Mouse (Mus musculus) myocyte (in vitro differentiated cells): ENCODE measurements around the gene Cplx3.

Experiments
- E2F4 ChIP-seq: IDR thresholded peaks from one replicate; pipeline ENCODE4 v1.6.1; 2011; ENCODE audit warnings: mild to moderate bottlenecking, control low read depth, moderate library complexity; ENCODE audit not compliant: insufficient read depth
- MAX ChIP-seq: IDR thresholded peaks from one replicate; pipeline ENCODE4 v1.6.1; 2011; ENCODE audit warnings: low read depth, mild to moderate bottlenecking, control low read depth
- MYOD1 ChIP-seq, 3 experiments: IDR thresholded peaks; one replicate each; pipeline ENCODE4 v1.6.1; 2011; ENCODE audit warnings: control low read depth in 2 of 3, low read depth in 2 of 3, mild to moderate bottlenecking in 2 of 3, moderate library complexity in 1 of 3; ENCODE audit not compliant: insufficient read length in 2 of 3, control insufficient read depth in 1 of 3
- MYOG ChIP-seq, 3 experiments: IDR thresholded peaks; one replicate each; pipeline ENCODE4 v1.6.1; 2011; ENCODE audit warnings: control low read depth in 2 of 3, low read depth in 2 of 3, mild to moderate bottlenecking in 2 of 3; ENCODE audit not compliant: insufficient read length in 2 of 3, control insufficient read depth in 1 of 3, insufficient read depth in 1 of 3
- POLR2A ChIP-seq: IDR thresholded peaks from one replicate; pipeline ENCODE4 v1.6.1; 2011; ENCODE audit warnings: low read depth, mild to moderate bottlenecking, control low read depth, moderate library complexity; ENCODE audit not compliant: insufficient read length
- POLR2AphosphoS2 ChIP-seq: IDR thresholded peaks from one replicate; pipeline ENCODE4 v1.6.1; 2011; ENCODE audit warnings: low read depth, control low read depth; ENCODE audit not compliant: insufficient read length
- REST ChIP-seq: IDR thresholded peaks from one replicate; pipeline ENCODE4 v1.6.1; 2011; ENCODE audit warnings: mild to moderate bottlenecking, control low read depth, moderate library complexity; ENCODE audit not compliant: insufficient read depth, insufficient read length
- SRF ChIP-seq: IDR thresholded peaks from one replicate; pipeline ENCODE4 v1.6.1; 2011; ENCODE audit warnings: low read depth; ENCODE audit not compliant: control insufficient read depth, insufficient read length
- TCF3 ChIP-seq: IDR thresholded peaks from one replicate; pipeline ENCODE4 v1.6.1; 2011; ENCODE audit warnings: low read depth, control low read depth; ENCODE audit not compliant: insufficient read length
- USF1 ChIP-seq: IDR thresholded peaks from one replicate; pipeline ENCODE4 v1.6.1; 2011; ENCODE audit warnings: low read depth, mild to moderate bottlenecking, control low read depth, moderate library complexity

GRCm38 (mm10) chr9:57650786-57651311 is 44.8 kb upstream of the Cplx3 start:
- TF ChIP-seq POLR2A = no peak
- no peak for TF ChIP-seq USF1
- TF ChIP-seq MYOG (IDR thresholded peaks at IDR 0.05; ENCODE audit: control insufficient read depth in 1 of 3, insufficient read depth in 1 of 3, insufficient read length in 2 of 3, low read depth in 2 of 3) = no peak
- TF ChIP-seq TCF3 = no peak
- no peak for TF ChIP-seq E2F4
- no peak for TF ChIP-seq POLR2AphosphoS2
- TF ChIP-seq SRF = no peak
- TF ChIP-seq MYOD1 (IDR thresholded peaks at IDR 0.05; ENCODE audit: control insufficient read depth in 1 of 3, insufficient read length in 2 of 3, low read depth in 2 of 3) = no peak
- TF ChIP-seq MAX = no peak
- TF ChIP-seq REST = no peak
